Mouse (Mus musculus) neural tube, embryonic 10.5 days (tissue): ENCODE results near the gene Traf3ip1.

Experiments
- DNase-seq: peaks from one replicate; pipeline ENCODE4 v3.0.0-alpha.2; 2017; ENCODE audit warnings: low spot score; ENCODE audit errors: extremely low spot score

Traf3ip1 gene

GRCm38 (mm10) chr1:91494457-91495140 lies at the start of gene Traf3ip1:
Traf3ip1 (plus strand) TSS chr1:91494647.
- DNase-seq = peak; percentile 94

GRCm38 (mm10) chr1:91444841-91445830 lies 49.3 kb upstream of the Traf3ip1 start:
- DNase-seq = no peak

GRCm38 (mm10) chr1:91446060-91446459 lies 48.4 kb upstream of the Traf3ip1 start:
- DNase-seq = no peak

DNA sequence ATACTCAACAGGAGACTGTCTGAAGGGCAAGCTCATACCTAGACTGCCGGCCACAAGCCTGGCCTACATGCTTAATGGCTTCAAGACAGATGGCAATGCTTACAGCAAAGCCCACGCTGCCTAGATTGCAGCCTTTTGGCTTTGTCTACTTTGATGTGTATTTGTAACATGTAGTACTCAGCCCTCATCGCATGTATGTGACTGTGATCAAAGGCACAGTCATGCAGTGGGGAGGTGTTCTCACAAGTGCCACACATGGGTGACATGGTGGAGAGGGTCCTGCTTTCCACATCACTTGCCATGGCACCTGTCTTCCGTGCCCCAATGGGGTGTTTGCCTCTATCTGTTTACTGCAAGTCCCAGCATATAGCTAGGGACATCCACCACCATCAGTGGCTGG lies 47.9 kb upstream of the Traf3ip1 start:
- no peak for DNase-seq

DNA sequence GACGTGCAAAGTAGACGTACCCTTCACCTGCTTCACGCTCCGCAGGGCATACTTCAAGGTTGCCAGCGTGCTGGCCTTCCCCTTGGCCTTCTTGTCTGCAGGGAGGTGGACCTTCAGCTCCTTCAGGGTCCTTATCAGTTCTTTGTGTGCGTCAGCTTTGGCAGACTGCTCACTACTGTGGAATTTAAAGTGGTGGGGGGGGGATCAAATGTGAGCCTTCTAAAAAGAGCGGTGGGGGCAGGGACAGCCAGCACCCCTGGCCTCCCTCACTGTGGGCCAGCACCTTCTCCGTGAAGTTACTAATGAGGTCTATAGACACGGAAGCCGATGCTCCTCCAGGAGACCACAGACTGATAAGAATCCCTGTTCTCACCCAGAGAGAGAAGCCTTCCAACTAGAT lies 45.8 kb upstream of the Traf3ip1 start:
- no peak for DNase-seq

GRCm38 (mm10) chr1:91450851-91451250 lies 43.6 kb upstream of the Traf3ip1 start:
- no peak for DNase-seq

DNA sequence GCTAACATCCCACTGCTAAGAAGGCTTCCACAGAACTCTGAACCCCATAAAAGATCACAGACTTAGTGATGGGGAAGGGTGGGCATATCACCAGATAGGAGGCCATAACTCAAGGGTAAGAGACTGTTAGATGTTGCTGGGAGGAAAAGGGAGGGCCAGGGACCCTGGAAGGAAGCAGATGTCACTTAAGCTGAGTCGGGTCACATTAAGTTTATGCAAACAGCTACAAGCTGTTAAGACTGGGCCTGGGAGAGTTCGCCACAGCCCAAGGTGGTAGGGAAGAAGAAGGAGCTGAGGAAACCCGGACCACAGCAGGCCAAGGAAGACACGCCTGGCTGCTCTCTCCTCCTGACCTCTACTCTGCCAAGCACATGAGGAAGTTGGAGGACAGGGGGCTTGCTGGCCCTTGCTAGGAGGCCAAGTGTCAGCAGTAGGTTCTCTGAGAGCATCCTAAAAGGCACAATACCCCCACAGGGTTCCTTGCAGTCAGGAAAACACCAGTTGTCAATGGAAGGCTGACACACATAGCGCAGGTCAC lies 42.8 kb upstream of the Traf3ip1 start:
- no peak for DNase-seq

GRCm38 (mm10) chr1:91453932-91454331 lies 40.5 kb upstream of the Traf3ip1 start:
- DNase-seq = no peak

DNA sequence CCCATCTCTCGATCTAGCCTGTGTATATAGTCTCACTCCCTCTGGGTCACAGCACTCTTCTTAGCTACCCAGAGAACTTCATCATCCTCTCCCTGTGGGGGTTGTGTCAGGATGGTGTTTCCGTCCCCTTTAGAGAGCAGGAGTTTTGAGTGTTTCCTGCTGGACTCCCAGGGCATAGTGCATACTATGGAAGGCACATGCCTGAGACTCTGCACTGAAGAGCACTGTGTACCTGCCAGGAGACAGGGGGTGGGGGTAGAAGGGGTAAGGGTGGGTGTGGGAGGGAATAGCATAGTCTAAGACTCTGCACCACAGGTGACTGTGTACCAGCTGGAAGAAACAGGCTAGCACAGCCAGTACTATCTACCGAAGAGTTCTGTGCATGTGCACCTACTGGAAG lies 40.1 kb upstream of the Traf3ip1 start:
- DNase-seq = no peak

GRCm38 (mm10) chr1:91454927-91455326 lies 39.5 kb upstream of the Traf3ip1 start:
- no peak for DNase-seq

DNA sequence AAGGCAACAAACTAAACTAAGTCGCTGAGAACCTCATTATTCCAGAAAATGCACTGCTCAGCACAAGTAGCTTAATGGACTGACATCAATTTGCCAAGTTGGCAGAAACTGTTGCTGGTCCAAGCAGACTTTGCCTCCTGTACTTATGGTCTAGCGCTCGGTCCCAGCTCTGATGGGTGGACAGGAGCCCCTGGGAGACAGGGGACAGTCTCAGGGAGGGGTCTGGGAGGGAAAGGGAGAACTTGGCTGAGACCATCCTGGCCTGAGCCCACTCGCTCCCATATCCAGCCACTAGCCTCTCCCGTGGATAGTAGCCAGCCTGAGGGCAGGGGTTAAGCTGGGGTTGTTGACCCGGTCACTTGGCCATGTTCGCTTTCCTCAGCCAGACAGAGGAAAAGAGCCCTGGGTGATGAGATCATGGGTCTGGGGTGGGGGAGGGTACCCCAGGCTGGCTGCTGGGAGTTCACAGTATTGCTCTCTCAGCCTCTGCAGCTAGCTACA lies 38.7 kb upstream of the Traf3ip1 start:
- peak; percentile 43 for DNase-seq

DNA sequence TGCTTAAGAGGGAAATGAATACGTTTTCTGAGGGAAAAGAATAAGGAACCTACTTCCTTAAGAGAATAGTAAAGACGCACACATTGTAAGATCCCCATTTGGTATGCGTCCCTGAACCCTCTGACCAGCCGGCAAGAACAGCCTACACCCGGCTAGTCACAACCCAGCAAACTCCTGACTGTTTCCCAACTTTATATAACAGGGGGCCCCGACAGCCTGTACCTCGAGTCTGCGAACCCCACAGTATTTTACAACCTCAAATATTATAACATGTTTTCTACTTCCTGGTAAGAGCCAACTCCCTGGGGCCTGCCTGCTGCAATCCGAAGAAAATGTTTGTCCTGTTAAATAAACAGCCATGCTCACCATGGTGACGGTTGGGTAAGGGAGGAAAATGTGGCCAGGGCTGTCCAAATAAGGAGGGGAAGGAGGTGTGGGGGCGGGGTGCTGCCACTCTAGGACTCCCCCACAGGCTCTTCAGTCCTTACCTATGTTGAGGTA lies 38.1 kb upstream of the Traf3ip1 start:
- peak; percentile 37 for DNase-seq

DNA sequence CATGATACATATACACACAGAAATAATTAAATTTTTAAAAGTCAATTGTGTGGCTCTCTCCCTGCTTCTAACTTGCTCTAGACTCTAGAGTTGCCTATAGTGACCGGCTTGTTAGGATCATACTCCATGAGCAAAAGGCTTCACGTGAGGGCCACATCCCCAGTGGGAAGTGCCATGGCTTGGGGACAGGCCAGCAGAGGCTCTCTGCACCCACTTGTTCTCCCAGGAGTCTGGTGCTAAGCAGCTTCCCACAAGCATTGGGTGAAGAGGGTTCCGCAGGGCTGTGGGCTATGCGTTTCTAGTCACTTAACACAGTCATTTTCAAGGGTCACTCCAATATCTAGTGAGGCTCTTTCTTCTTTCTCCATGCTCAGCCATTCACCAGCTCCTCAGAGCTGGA lies 37.3 kb upstream of the Traf3ip1 start:
- no peak for DNase-seq

- DNase-seq = no peak
Measured at GRCm38 (mm10) chr1:91457698-91458097, 36.7 kb upstream of the Traf3ip1 start.

- no peak for DNase-seq
Measured at GRCm38 (mm10) chr1:91458223-91458861, 36.1 kb upstream of the Traf3ip1 start.

DNA sequence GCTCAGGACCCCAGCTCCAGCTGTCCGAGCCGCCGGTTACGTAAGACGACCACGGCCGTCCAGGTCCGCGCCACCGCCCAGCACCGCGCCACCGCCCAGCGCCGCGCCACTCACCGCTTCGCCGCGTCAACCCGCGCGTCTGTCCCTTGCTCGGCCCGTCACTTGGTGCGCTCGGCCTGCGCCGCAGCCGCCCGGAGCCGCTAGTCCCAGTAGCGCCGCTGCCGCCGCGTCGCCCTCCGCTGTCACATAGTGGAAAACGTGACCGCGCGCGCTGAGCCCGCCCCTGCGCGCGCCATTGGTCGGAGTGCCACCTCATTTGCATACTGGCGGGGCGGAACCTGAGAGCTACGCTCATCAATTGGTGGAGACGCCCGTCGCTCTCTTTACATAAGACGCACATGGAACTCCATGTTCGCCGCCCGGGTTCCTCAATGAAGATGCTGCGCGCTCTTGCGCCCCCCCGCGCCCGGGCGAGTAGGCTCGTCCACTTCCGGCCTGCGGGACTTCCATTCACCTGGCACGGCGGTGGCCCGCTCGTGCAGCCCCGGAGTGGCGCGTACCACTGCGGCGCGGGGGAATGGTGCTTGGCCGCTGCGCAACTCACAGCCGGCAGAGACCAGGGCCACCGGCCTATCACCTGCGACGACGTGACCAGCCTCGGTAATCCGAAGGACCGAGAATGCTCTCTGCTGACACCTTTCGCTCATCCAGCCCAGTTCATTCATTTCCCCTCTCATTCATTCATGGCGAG lies 35.2 kb upstream of the Traf3ip1 start, which contains the start of gene Per2:
Per2 (minus strand) TSS at position 266 of the 751 bp plus-strand sequence.
- DNase-seq = peak; percentile 99

- no peak for DNase-seq
Measured at GRCm38 (mm10) chr1:91460069-91460468, 34.4 kb upstream of the Traf3ip1 start.

DNA sequence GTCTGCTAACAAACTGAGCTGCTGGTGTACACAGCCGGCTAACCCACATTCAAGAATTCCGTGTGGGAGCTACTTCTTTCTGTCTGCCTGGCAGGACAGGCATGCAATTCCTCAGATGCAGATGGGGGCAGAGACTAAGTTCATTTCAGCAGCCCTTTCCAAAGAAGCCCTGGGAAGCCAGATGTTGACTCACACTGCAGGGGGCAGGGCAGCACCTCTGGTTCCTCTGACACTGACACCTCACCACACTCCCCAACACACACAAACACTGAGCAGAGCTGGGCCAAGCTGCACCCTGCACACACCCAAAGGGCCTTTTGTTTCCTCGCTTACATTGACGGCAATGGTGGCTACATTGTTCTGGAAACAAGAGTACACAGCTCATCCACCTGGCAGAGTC lies 33.9 kb upstream of the Traf3ip1 start:
- DNase-seq = no peak

- no peak for DNase-seq
Measured at GRCm38 (mm10) chr1:91463336-91463995, 31.0 kb upstream of the Traf3ip1 start.

DNA sequence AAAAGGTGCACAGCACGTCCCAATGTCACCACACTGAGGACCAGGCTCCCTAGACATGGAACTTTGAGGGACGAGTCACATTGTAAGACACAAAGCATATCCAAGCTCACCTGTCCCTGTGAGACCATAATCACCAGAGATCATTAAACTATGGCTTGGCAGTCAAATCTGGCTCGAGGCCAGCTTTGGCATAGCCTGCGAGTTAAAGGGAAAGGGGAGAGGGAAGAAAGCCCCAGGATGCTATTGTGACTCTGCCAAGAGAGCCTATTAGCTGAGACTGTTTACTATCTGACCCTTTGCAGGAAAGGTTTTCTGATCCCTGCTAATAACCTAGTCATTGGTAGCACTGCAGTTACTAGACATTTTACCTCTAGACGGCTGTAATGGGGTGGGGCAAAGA lies 30.0 kb upstream of the Traf3ip1 start:
- DNase-seq = no peak
